In the genomic region with DNA sequence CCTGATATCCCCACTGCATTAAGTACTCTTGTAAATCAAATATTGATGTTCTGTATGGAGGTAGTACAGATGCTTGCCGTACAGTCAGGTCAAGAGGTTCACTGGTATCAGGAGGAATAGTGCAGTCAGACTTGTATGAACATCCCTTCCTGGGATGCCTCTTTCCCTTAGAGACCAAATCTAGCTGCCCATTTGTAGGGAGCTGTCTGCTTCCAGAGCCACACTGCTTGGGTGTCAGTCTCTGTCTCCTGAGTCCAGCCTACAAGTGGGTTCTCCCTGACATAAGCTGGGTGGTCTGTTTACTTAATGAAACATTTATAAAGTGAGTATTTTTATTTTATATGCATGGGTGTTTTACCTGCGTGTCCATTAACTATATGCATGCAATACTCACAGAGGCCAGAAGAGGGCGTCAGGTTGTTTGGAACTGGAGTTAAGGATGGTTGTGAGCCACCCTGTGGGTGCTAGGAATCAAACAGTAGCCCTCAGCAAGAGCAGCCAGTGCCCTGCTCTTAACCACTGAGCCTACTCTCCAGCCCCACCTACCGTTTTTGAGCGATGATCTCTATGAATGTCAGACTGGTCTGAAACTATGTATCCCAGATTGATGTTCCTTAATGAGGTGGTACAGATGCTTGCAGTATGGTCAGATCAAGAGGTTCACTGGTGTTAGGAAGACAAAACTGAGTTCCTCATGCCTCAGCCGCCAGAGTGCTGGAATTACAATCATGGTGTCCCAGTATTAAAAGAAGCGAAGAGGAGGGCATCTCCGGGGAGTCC, we compare ENCODE assay signal across 11 mouse cellular contexts. TPM values are rescaled to one million over a fixed set of nuclear protein-coding genes. Genes with fewer than 3 reads are reported as not detected.
DNase-seq lines count a peak whose midpoint lies in the region; ATAC-seq and TF ChIP-seq lines count a peak whose summit lies in the region.
"Had no signal": no experiment of that assay in that cellular context is flagged by ENCODE, and none has a peak within 500 bp of the region (broad histone marks: within the 10 kb centered on the region; RNA-seq: fewer than 3 reads in every experiment).

No protein-coding gene starts in this region.

- no peak for DNase-seq in spleen, adult 2 months (ENCODE audit: low read depth in 1 of 2, low spot score in 2 of 2)
- no peak for DNase-seq in spleen, postnatal 10 days (ENCODE audit: low spot score in 2 of 2)
- peak; percentile 65 for DNase-seq in ZHBTc4 (ENCODE audit: low read depth, low spot score)
- DNase-seq in urinary bladder, adult 2 months (ENCODE audit: low spot score) = no peak
- no peak for DNase-seq in left cerebral cortex, adult 9 months (ENCODE audit: low spot score in 2 of 2)
- DNase-seq: cerebellum, adult 11-12 months had no signal

- peaks cover 23% of the 10 kb centered on the region; the same call in 1 of the 2 replicates for H3K36me3 ChIP-seq in intestine, postnatal 0 days (ENCODE audit: control insufficient read depth, insufficient read depth)
- no peaks in the 10 kb centered on the region for H3K36me3 ChIP-seq in intestine, embryonic 16.5 days (ENCODE audit: control insufficient read depth, insufficient read depth, low read length)
- peaks cover 6% of the 10 kb centered on the region; the same call in 1 of the 2 replicates for H3K36me3 ChIP-seq in spleen, adult 2 months (ENCODE audit: control insufficient read depth, insufficient read depth, low read length)

- TF ChIP-seq POLR2A in spleen, adult 2 months (IDR thresholded peaks at IDR 0.05; ENCODE audit: low read depth, low read length) = no peak

- H3K4me3 ChIP-seq in intestine, postnatal 0 days (ENCODE audit: low read depth, low read length) = no peak overlapping the region
- H3K4me3 ChIP-seq in intestine, embryonic 16.5 days (ENCODE audit: low read length) = no peak overlapping the region
- no peak overlapping the region for H3K4me3 ChIP-seq in spleen, adult 2 months (ENCODE audit: extremely low read depth, insufficient read depth, insufficient read length)
- H3K4me3 ChIP-seq: embryonic facial prominence, embryonic 12.5 days; heart, embryonic 12.5 days had no signal

- H3K9ac ChIP-seq in intestine, postnatal 0 days (ENCODE audit: low read depth, low read length) = no peak overlapping the region
- H3K9ac ChIP-seq in intestine, embryonic 16.5 days (ENCODE audit: low read depth, low read length) = no peak overlapping the region
- H3K9ac ChIP-seq: embryonic facial prominence, embryonic 12.5 days; heart, embryonic 12.5 days; lung, embryonic 14.5 days had no signal

- H3K4me1 ChIP-seq in intestine, postnatal 0 days (replicated peaks; ENCODE audit: control insufficient read depth, insufficient read depth, low read length) = no peaks in the 10 kb centered on the region
- H3K4me1 ChIP-seq in intestine, embryonic 16.5 days (ENCODE audit: control insufficient read depth, insufficient read depth, low read length) = no peaks in the 10 kb centered on the region
- H3K4me1 ChIP-seq in spleen, adult 2 months (ENCODE audit: control insufficient read depth, insufficient read depth, insufficient read length) = peaks cover 32% of the 10 kb centered on the region
- H3K4me1 ChIP-seq: embryonic facial prominence, embryonic 12.5 days; heart, embryonic 12.5 days had no signal

- H3K27ac ChIP-seq in intestine, postnatal 0 days (ENCODE audit: low read depth, low read length) = no peak overlapping the region
- no peak overlapping the region for H3K27ac ChIP-seq in intestine, embryonic 16.5 days (ENCODE audit: low read length)
- H3K27ac ChIP-seq in spleen, adult 2 months (ENCODE audit: insufficient read depth, low read length) = peak overlapping the region; percentile 84; the same call in 1 of the 2 replicates
- H3K27ac ChIP-seq: embryonic facial prominence, embryonic 12.5 days had no signal

- TF ChIP-seq CTCF in intestine, postnatal 0 days (IDR thresholded peaks at IDR 0.05; ENCODE audit: low read depth) = peak; percentile 38
- no peak for TF ChIP-seq CTCF in spleen, adult 2 months (IDR thresholded peaks at IDR 0.05; ENCODE audit: extremely low read depth, insufficient read depth, insufficient read length, insufficient replicate concordance)

- H3K27me3 ChIP-seq in intestine, postnatal 0 days (replicated peaks; ENCODE audit: control insufficient read depth, insufficient read depth, low read length) = no peaks in the 10 kb centered on the region
- no peaks in the 10 kb centered on the region for H3K27me3 ChIP-seq in intestine, embryonic 16.5 days (replicated peaks; ENCODE audit: control insufficient read depth, insufficient read depth, low read length)
- H3K27me3 ChIP-seq in spleen, adult 2 months (ENCODE audit: control insufficient read depth, insufficient read depth, low read length) = no peaks in the 10 kb centered on the region
- H3K27me3 ChIP-seq: embryonic facial prominence, embryonic 12.5 days; heart, embryonic 12.5 days had no signal

- no peaks in the 10 kb centered on the region for H3K9me3 ChIP-seq in intestine, postnatal 0 days (ENCODE audit: control insufficient read depth)
- H3K9me3 ChIP-seq in intestine, embryonic 16.5 days (ENCODE audit: control insufficient read depth, low read length) = no peaks in the 10 kb centered on the region
- H3K9me3 ChIP-seq: embryonic facial prominence, embryonic 12.5 days had no signal

- WGBS in intestine, postnatal 0 days = 87% methylated on average over 8 of the region's 8 CpGs
- WGBS in intestine, embryonic 16.5 days = 90% methylated on average over 8 of the region's 8 CpGs
- 94% methylated on average over 8 of the region's 8 CpGs for whole genome bisulfite sequencing in spleen, adult 2 months

- no peak for ATAC-seq in intestine, postnatal 0 days
- ATAC-seq in intestine, embryonic 16.5 days = no peak

- no peak overlapping the region for H3K4me2 ChIP-seq in intestine, postnatal 0 days (replicated peaks; ENCODE audit: low read depth)
- no peak overlapping the region for H3K4me2 ChIP-seq in intestine, embryonic 16.5 days (ENCODE audit: low read depth, low read length)
- H3K4me2 ChIP-seq: embryonic facial prominence, embryonic 12.5 days; heart, embryonic 12.5 days; lung, embryonic 14.5 days had no signal

RNA-seq across cellular contexts. Expression of a gene that starts 7.2 kb away (rescaled TPM):
- polyA plus RNA-seq in intestine, postnatal 0 days (2015; fragmentation: Nextera tagmentation; extraction: Ambion mirVana) = 16.9 and 18.2 TPM in 2 replicates
- polyA plus RNA-seq in intestine, embryonic 16.5 days (2015; fragmentation: Nextera tagmentation; extraction: Ambion mirVana) = 16.6 TPM in 2 replicates
- 14.1 and 19.5 TPM in 2 replicates for polyA plus RNA-seq in spleen, adult 2 months (2012; rRNA removed)
- 52.4 and 56.0 TPM in 2 replicates for polyA plus RNA-seq in urinary bladder, adult 2 months (2012; rRNA removed)

RNA-seq across cellular contexts. Expression of a gene that starts 37.6 kb away (rescaled TPM):
- polyA plus RNA-seq in intestine, postnatal 0 days (2015; fragmentation: Nextera tagmentation; extraction: Ambion mirVana) = 5.2 and 5.9 TPM in 2 replicates
- 4.5 and 4.8 TPM in 2 replicates for polyA plus RNA-seq in intestine, embryonic 16.5 days (2015; fragmentation: Nextera tagmentation; extraction: Ambion mirVana)
- polyA plus RNA-seq in spleen, adult 2 months (2012; rRNA removed) = 1.6 TPM in 2 replicates
- polyA plus RNA-seq in urinary bladder, adult 2 months (2012; rRNA removed) = 11.0 and 14.1 TPM in 2 replicates
